Mouse (Mus musculus) cerebellum, adult 2 months (tissue): ENCODE data around the gene Exoc1. TPM values are rescaled to one million over a fixed set of nuclear protein-coding genes. Genes with fewer than 3 reads are reported as not detected.

Source experiments
- DNase-seq, 2 experiments: peaks; one replicate each; pipeline ENCODE4 v3.0.0; 2021
- H3K27ac ChIP-seq: fragments of 200-500 bp; 2 replicates; pipeline ENCODE4 v1.5.1; 2012; ENCODE audit warnings: low read length, control low read depth, inconsistent platforms; ENCODE audit not compliant: insufficient read depth
- H3K27me3 ChIP-seq: fragments of 200-500 bp; 2 replicates; pipeline ENCODE4 v1.6.1; 2012; ENCODE audit warnings: inconsistent platforms, mild to moderate bottlenecking, low read length, moderate library complexity; ENCODE audit not compliant: control insufficient read depth, insufficient read depth
- H3K4me1 ChIP-seq: fragments of 200-500 bp; 2 replicates; pipeline ENCODE4 v1.6.1; 2011; ENCODE audit warnings: low read length; ENCODE audit not compliant: control insufficient read depth, insufficient read depth
- H3K4me3 ChIP-seq: fragments of 200-500 bp; replicated peaks from 2 replicates; pipeline ENCODE3; 2011; ENCODE audit warnings: mild to moderate bottlenecking, low read depth, low read length, control low read depth; ENCODE audit not compliant: insufficient read depth
- CTCF ChIP-seq: fragments of 200-500 bp; IDR thresholded peaks from 2 replicates; pipeline ENCODE4 v1.5.1; 2011; ENCODE audit warnings: low read depth, mild to moderate bottlenecking, control low read depth, low read length, moderate library complexity, borderline replicate concordance; ENCODE audit not compliant: insufficient read depth
- POLR2A ChIP-seq: fragments of 200-500 bp; IDR thresholded peaks from 2 replicates; pipeline ENCODE4 v1.6.1; 2011; ENCODE audit warnings: low read length, control low read depth, borderline replicate concordance; ENCODE audit not compliant: insufficient read depth
- WGBS: fragments of 180-500 bp; shearing (Covaris S2); methylation state at CpG from one replicate; pipeline ENCODE4 v1.1.7; 2018; 5-methylcytosine and 5-hydroxymethylcytosine counted together
- polyA plus RNA-seq: library from polyadenylated mRNA; depleted of rRNA; stranded (reverse); fragments of >200 nt; gene quantifications from 2 replicates; pipeline ENCODE4 v1.2.3, GENCODE M21; 2012

Exoc1 gene
- polyA plus RNA-seq, 1 experiment, result 101 TPM

DNA sequence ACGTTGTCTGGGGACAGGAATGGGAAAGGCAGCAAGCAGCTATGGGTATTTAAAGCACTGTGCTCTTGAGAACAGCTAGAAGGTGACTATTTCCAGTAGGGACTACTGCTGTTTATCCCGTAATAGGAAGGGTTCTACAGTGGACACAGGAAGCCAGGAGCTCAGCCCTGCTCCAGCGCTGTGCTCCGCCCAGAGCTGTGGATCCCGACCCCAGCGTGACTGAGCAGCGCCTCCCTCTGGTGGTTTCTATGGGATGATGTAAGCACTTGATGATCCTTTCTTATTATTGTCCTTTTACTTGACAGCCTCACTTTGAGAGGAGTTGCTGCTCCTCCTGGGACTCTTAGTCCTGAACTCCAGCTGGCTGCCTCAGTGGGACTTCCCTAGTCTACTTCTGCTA lies 45.1 kb downstream of the Exoc1 start:
- Histone ChIP-seq H3K27me3 (no peaks in the 10 kb centered on the region), H3K27ac (no peak overlapping the region), H3K4me3 (no peak overlapping the region), H3K4me1 (no peaks in the 10 kb centered on the region)
- no peak for DNase-seq
- TF ChIP-seq CTCF (no peak), POLR2A (no peak)
- WGBS, result 76% methylated on average over 7 of the region's 7 CpGs

DNA sequence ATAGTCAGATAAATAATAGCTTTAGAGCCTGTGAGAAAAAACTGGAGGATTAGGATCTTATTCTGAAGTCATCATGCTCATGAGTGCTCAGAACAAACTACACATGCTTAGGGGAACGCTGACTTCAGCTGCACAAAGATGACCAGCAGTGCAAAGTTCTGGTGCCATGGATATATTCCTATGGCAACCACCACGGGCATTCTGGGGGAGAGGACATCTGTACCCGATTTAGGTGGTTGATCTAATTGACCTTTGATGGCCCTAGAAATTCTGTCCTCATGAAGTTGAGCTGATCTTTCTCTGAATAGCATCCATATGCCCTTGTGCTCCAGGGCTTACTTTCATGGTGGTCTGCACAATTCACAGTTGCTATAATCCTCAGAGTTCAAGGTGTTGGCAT lies 47.9 kb downstream of the Exoc1 start:
- no peak for TF ChIP-seq CTCF
- no peak for TF ChIP-seq POLR2A

DNA sequence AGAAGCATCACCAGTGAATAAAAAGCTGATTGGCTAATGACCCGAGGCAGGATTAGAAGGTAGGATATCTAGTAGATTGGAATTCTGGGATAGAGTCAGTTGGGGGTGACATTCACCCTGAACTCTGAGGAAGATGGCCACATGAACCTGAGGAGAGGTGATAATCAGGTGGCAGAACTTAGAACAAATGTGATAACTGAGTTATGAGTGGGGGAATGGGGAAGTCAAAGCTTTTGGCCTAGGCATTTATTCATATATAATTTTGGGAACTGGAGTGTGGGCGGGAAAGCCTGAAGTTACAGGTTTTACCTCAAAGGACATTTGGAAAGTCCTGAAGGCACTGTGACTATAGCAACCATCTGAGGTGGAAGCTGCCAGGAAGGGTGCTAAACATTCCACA lies 56.3 kb downstream of the Exoc1 start:
- no peak overlapping the region for H3K27ac ChIP-seq
- H3K27me3 ChIP-seq, result no peaks in the 10 kb centered on the region
- WGBS, result 82% methylated on average over 2 of the region's 2 CpGs
- TF ChIP-seq POLR2A, result no peak
- no peak for TF ChIP-seq CTCF
- no peak overlapping the region for H3K4me3 ChIP-seq
- H3K4me1 ChIP-seq, result no peaks in the 10 kb centered on the region
- DNase-seq, result no peak

More for the DNA sequence above, 47.9 kb downstream of the Exoc1 start:
- Histone ChIP-seq H3K4me1 (no peaks in the 10 kb centered on the region), H3K27me3 (no peaks in the 10 kb centered on the region), H3K27ac (no peak overlapping the region), H3K4me3 (no peak overlapping the region)
- DNase-seq, result no peak
- 57% methylated on average over 3 of the region's 3 CpGs for WGBS

DNA sequence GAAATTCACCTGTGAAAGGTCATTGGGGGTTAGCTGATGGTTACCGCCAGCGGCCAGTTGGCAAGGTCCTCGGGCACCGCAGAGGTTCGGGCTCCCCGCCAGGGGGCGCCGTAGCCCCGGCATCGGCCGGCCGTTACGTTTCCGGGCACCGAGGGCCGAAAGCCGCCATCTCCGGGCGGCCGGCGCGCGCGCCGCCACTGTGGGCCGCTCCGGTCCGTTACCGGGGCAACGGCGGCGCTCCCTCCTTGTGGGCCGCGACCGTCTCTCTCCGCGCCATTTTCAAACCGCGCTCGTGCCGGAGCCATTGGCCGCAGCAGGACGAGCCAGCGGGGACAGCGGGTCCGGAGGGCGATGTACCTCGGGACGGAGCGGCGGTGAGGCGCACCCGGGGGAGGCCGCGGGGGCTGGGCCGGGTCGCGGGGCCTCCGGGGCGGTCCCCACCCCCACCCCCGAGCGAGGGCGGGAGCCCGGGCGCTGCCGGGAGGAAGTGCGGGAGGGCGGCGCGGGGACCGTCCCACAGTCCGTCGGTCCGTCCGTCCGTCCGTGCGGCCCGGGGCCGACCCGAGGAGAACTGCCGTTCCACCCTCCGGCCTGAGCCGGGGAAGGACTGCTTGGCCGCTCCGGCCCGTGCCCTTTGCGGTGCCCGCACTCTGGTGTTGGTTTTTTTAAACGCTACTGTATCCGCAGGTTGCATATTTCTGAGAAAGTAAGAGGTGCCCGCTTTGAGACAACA lies 59.6 kb downstream of the Exoc1 start, which contains the start of gene Cep135:
TSS of gene Cep135 (plus strand) at position 148 of the 733 bp plus-strand sequence.
- Histone ChIP-seq H3K27me3 (no peaks in the 10 kb centered on the region), H3K4me3 (peak within 1 kb of the TSS; percentile 63), H3K4me1 (no peaks in the 10 kb centered on the region), H3K27ac (peak within 1 kb of the TSS; percentile 14; the same call in 1 of the 2 replicates)
- WGBS, result under 1% methylated on average over 92 of the region's 92 CpGs
- peak; percentile 90 to 91 for DNase-seq
- peak; percentile 68 for TF ChIP-seq CTCF
- TF ChIP-seq POLR2A, result 0 out of 2 replicates have a peak, but pooled peaks have one; percentile 25

DNA sequence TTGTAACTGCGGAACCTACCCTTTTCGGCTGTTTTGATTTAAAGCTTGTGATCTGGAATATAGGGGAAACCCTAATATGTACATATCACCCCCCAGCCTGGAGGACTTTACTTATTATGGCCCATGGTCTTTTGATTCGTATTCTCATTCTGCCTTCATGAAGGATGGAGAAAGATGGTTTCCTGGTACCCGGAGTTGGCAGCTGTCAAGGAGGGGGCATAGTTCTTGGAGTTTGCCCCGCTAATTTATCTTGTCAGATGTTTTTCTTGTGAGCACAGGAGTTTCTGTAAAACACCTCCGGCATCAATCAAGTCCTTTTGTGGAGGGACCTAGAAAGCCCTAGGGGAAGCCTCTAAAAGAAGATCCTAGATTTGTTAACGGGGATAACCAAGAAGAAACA lies 60.2 kb downstream of the Exoc1 start:
- 1% methylated on average over 7 of the region's 7 CpGs for WGBS
- TF ChIP-seq POLR2A (no peak), CTCF (no peak)
- H3K27ac ChIP-seq, result no peak overlapping the region
- H3K4me1 ChIP-seq, result no peaks in the 10 kb centered on the region
- H3K4me3 ChIP-seq, result peak overlapping the region; percentile 63
- H3K27me3 ChIP-seq, result no peaks in the 10 kb centered on the region
- no peak for DNase-seq

DNA sequence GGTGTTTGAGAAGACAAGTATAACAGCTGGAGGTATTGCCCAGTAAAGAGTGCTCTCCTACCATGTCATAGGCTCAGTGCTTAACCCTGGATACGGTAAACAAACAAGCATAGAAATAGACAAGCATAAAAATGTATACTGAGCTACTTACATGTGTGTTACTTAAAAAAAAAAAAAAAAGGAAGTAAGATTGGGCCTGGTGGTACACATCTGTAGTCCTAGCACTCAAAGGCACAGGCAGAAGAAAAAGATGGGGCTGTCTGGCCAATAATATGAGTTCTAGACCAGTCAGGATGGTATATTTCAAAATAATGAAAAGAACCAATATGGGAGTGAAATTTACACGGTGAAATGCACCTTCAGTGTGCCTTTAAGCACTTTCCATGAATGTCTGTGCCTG lies 60.9 kb downstream of the Exoc1 start:
- Histone ChIP-seq H3K4me3 (no peak overlapping the region), H3K27me3 (no peaks in the 10 kb centered on the region), H3K27ac (no peak overlapping the region), H3K4me1 (no peaks in the 10 kb centered on the region)
- WGBS, result 76% methylated on average over 2 of the region's 2 CpGs
- TF ChIP-seq POLR2A (no peak), CTCF (no peak)
- no peak for DNase-seq

DNA sequence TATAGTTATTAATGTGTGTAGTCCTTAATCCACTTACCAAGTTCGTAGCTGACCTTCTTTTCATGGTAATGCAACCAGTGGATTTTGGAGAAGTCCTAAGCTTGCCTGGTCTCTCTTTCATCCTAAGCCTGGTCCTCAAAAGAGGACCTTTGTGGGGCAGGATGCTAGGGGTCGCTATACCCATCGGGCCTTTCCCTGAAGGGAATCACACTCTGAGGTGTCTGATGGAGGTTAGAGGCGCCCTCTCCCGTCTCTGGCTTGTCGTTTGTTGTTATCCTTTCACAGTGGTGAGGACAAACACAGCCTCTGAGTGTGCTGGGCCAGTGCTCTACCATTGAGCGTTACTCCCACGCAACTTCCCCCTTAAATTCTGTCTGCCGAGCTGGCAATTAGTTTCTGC lies 62.8 kb downstream of the Exoc1 start:
- Histone ChIP-seq H3K27me3 (no peaks in the 10 kb centered on the region), H3K4me3 (no peak overlapping the region), H3K27ac (no peak overlapping the region), H3K4me1 (no peaks in the 10 kb centered on the region)
- no peak for TF ChIP-seq CTCF
- no peak for TF ChIP-seq POLR2A
- DNase-seq, result no peak
- 56% methylated on average over 9 of the region's 9 CpGs for WGBS

DNA sequence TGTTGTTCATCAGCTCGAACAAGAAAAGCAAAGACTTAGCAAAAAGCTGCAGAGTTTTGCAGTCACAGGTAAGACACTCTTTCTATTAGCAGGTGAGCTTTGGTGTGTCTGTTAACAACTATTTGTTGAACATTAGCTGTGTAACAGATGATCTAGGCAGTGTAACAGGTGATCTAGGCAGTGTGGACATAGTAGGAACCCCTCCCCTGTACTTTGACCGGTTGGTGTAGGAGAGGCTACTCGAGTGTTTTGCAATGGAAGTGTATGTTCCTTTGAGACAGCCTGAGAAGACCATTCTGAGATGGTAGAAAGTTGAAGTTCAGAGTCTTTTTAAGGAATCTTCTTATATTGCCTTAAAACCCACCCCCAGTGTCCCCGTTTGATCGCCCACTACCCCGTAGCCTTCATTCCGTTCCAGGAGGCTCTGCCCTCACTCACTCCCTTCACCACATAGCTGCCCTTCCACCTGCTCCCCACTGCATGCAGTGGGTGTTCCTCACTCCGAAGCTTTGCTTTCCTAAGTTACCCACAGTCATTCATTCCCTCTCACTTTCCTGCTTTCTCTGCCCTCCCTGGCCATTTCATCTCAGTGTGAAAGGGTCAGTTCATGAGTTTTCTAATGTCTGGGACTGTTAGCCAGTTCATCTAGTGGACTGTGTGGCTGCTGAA lies 80.7 kb downstream of the Exoc1 start:
- H3K27me3 ChIP-seq, result no peaks in the 10 kb centered on the region
- H3K27ac ChIP-seq, result no peak overlapping the region
- WGBS, result 93% methylated on average over 8 of the region's 8 CpGs
- TF ChIP-seq CTCF (no peak), POLR2A (no peak)
- no peaks in the 10 kb centered on the region for H3K4me1 ChIP-seq
- no peak overlapping the region for H3K4me3 ChIP-seq
- DNase-seq, result no peak
